Mouse (Mus musculus) right cerebral cortex, postnatal 36 days (tissue): ENCODE measurements around the gene Olfr101.

Source experiments
- DNase-seq, 2 experiments: peaks; one replicate each; pipeline ENCODE4 v3.0.0; 2022; ENCODE audit warnings: low spot score in 2 of 2, mixed read lengths in 1 of 2

Olfr101 gene

DNA sequence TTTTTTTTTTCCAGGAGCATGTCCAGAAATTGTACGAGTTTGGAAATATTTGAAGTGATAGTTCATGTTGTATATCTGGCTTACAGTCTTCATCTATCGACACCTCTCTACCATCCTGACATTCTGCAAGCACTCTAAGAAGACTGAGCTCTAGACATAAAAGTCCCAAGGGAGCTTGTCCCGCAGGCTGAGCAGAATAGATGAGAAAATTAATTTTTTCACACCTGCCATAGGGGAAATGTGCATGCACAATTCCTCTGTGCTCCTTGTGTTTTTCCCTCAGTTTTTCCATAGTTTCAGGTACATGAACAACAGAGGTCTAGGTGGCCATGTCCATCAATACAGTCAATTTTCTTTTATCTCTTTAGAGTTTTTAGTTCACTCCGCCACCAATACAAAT lies at the start of gene Olfr101:
Gene Olfr101 (minus strand): TSS at position 101 of the 400 bp plus-strand sequence.
- no peak for DNase-seq

DNA sequence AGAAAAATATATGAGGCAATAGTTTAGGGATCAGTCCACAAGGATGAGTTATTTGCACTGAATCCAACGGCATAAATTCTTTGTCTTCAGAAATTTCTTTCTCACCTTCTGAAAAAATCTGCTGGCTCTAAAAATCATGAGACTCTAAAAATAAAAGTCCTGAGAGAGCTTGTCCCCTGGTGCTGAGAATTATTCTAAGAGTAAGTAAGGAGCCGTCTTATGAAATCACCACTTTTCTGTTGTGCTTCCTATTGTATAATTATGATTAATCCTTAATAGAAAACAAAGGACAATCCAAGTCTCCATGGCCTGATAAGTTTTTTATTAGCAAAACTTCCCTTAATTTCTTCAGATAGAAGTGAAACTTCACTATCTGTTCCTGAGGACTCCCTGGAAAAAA lies 35.5 kb upstream of the Olfr101 start, which contains the start of gene Olfr103:
Gene Olfr103 (minus strand): TSS at position 101 of the 400 bp plus-strand sequence.
- DNase-seq: no peak

GRCm38 (mm10) chr17:37316954-37317353 lies 12.8 kb upstream of the Olfr101 start, which contains the start of gene Olfr102:
Gene Olfr102 (minus strand): TSS chr17:37317054.
- DNase-seq: no peak

DNA sequence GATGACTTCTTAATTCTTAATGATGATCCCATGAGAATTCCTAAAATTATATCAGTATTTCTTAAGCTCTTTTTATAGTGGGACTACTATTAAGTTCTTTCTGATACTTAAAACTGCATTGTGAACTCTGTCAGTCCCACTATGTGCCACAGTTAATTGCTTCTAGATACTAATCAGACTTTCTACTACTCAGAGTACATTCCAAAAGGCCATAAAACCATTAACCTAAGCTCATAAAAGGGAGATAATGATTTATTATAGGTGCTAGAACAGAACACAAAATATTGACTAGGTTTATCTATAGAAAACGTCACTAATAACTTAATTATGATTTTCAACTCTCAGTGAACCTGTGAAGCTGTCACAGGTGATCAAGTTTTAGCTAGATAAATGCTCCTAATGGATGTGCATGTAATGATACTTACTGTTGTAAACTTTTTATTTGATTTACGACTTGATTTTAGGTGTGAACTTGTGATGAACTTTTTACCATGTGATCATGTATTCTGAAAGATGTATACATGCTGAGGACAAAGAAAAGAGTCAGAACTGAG lies 6.1 kb upstream of the Olfr101 start:
- no peak for DNase-seq

GRCm38 (mm10) chr17:37308483-37308882 lies 4.4 kb upstream of the Olfr101 start:
- no peak for DNase-seq

- DNase-seq: no peak
These were observed 20.8 kb downstream of the Olfr101 start, which contains the start of gene Olfr99 for GRCm38 (mm10) chr17:37283360-37283759. Gene Olfr99 (minus strand): TSS chr17:37283460.

GRCm38 (mm10) chr17:37280331-37280730 lies 23.8 kb downstream of the Olfr101 start:
- DNase-seq: no peak

GRCm38 (mm10) chr17:37276573-37276972 lies 27.5 kb downstream of the Olfr101 start:
- no peak for DNase-seq

GRCm38 (mm10) chr17:37275626-37276248 lies 28.4 kb downstream of the Olfr101 start:
- DNase-seq: no peak

GRCm38 (mm10) chr17:37270702-37271092 lies 33.4 kb downstream of the Olfr101 start:
- DNase-seq: no peak

DNA sequence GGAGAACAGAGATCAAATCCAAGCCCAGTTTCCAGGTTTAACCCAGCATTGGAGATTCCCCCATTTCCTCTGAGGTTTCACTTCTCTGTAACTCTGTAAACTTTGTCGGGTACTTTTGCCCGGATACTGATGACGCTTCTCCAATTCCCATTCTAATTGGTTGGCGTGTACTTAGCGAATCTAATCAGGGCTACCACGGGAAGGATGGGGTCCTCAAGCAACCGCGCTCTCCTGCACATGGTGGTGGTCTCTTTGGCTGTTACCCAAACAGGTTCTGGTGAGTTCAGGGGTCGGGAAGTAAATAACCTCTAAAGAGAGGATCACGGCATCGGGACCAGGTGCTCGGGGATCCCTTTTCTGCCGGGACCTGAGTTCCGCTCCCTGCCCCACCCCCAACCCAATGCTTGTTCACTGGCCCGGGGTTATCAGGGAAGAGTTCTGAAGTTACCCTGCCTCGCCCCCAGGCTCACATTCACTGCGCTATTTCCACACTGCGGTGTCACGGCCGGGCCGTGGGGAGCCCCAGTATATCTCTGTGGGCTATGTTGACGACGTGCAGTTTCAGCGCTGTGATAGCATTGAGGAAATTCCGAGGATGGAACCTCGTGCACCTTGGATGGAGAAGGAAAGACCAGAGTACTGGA lies 33.9 kb downstream of the Olfr101 start, which contains the start of gene H2-M3:
Gene H2-M3 (plus strand): TSS at position 163 of the 644 bp plus-strand sequence.
- DNase-seq: peak; percentile 78 to 86

DNA sequence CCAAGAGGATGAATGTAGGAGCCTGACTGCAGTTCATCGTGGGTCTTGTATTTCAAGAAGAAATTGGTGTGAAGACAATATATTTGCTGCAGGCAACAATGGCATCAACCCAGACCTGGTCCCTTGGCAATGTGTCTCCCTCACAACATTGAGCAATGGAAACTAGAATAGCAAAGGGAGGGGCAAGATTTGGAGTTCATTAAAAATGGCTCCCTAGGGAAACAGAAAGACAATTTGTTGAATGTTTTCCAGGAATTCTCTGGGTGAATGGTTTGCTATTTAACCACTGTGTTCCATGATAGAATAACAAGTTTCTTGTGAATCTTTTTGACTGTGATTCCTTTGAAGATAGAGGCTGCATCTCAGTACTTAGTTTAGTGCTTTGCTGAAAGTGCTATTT lies 40.5 kb downstream of the Olfr101 start, which contains the start of gene Olfr98:
Gene Olfr98 (minus strand): TSS at position 124 of the 400 bp plus-strand sequence.
- DNase-seq: no peak

- no peak for DNase-seq
These were observed 53.6 kb downstream of the Olfr101 start for GRCm38 (mm10) chr17:37250544-37250943.

DNA sequence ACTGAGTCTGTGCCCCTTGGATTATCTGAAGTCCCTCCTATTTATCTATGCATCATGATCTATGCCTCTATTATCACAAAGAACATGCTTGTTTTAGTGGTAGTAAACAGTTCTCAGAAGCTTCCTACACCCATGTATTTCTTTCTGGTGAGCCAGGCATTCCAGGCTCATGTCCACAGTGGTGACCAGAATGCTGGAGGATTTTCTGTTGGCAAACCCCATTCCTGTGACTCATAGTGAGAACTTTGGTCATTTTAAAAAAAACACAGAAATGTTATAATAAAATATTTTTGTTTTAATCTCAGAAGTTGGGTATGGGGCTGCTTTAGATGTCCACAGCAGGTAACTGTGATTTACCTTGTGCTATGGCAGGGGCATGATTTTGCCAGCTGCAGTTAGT lies 54.7 kb downstream of the Olfr101 start:
- DNase-seq: no peak
